ENCODE assay signal across 11 mouse cellular contexts in the genomic region with DNA sequence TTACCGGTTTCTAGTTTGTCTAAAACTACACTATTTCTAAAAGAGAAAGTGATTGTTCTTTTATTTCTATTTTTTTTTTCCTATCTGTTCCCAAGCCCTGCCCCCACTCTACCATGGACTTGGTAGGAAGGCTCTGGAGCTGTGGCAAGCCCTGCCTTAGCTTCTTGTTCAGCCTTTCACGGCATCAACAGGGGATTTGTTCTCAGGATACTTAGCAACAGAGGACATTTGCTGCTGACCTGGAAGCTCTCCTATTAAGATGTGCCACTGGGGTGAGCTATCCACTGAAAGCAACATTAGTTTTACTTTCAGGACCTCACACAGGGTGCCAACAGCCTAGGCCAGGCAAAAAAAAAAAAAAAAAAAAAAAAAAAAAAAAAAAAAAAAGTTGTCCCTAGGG. TPM values are rescaled to one million over a fixed set of nuclear protein-coding genes. Genes with fewer than 3 reads are reported as not detected.
A peak's percentile ranks its signal among the peaks of the same experiment; 100 is the strongest.
DNase-seq lines count a peak whose midpoint lies in the region; ATAC-seq lines count a peak whose summit lies in the region.
"Had no signal": no experiment of that assay in that cellular context is flagged by ENCODE, and none has a peak within 500 bp of the region (broad histone marks: within the 10 kb centered on the region; RNA-seq: fewer than 3 reads in every experiment).

No protein-coding gene starts in this region.

- peak overlapping the region; percentile 55 for H3K9ac ChIP-seq in kidney, embryonic 16.5 days (replicated peaks; ENCODE audit: low read length)
- H3K9ac ChIP-seq in hindbrain, embryonic 16.5 days (ENCODE audit: low read depth, low read length): no peak overlapping the region
- H3K9ac ChIP-seq in neural tube, embryonic 15.5 days (replicated peaks): no peak overlapping the region
- H3K9ac ChIP-seq: intestine, embryonic 15.5 days; liver, embryonic 15.5 days had no signal

- peaks cover 86% of the 10 kb centered on the region for H3K27me3 ChIP-seq in kidney, embryonic 16.5 days (ENCODE audit: insufficient read depth, low read length)
- peaks cover 98% of the 10 kb centered on the region for H3K27me3 ChIP-seq in forebrain, embryonic 10.5 days (ENCODE audit: poor library complexity, severe bottlenecking)
- peaks cover 4% of the 10 kb centered on the region for H3K27me3 ChIP-seq in hindbrain, embryonic 16.5 days (replicated peaks; ENCODE audit: control insufficient read depth, insufficient read depth, low read length)
- H3K27me3 ChIP-seq in neural tube, embryonic 15.5 days (replicated peaks): peaks cover 19% of the 10 kb centered on the region

- peak overlapping the region; percentile 58 for H3K4me3 ChIP-seq in kidney, embryonic 16.5 days (ENCODE audit: low read length)
- peak overlapping the region; percentile 61 for H3K4me3 ChIP-seq in forebrain, embryonic 10.5 days
- peak overlapping the region; percentile 17 for H3K4me3 ChIP-seq in hindbrain, embryonic 16.5 days (ENCODE audit: low read length)
- H3K4me3 ChIP-seq in neural tube, embryonic 15.5 days (replicated peaks): no peak overlapping the region
- H3K4me3 ChIP-seq: intestine, embryonic 15.5 days; liver, embryonic 15.5 days had no signal

- no peaks in the 10 kb centered on the region for H3K9me3 ChIP-seq in kidney, embryonic 16.5 days (ENCODE audit: low read length)
- no peaks in the 10 kb centered on the region for H3K9me3 ChIP-seq in forebrain, embryonic 10.5 days
- no peaks in the 10 kb centered on the region for H3K9me3 ChIP-seq in hindbrain, embryonic 16.5 days (ENCODE audit: control insufficient read depth, low read length)
- no peaks in the 10 kb centered on the region for H3K9me3 ChIP-seq in neural tube, embryonic 15.5 days (replicated peaks)
- H3K9me3 ChIP-seq: intestine, embryonic 15.5 days; liver, embryonic 15.5 days had no signal

- H3K4me1 ChIP-seq in kidney, embryonic 16.5 days (ENCODE audit: insufficient read depth, low read length): peaks cover 18% of the 10 kb centered on the region
- peaks cover 89% of the 10 kb centered on the region for H3K4me1 ChIP-seq in forebrain, embryonic 10.5 days
- peaks cover 16% of the 10 kb centered on the region for H3K4me1 ChIP-seq in hindbrain, embryonic 16.5 days (ENCODE audit: control insufficient read depth, insufficient read depth, low read depth, low read length)
- peaks cover 41% of the 10 kb centered on the region for H3K4me1 ChIP-seq in neural tube, embryonic 15.5 days
- H3K4me1 ChIP-seq: liver, embryonic 15.5 days had no signal

- DNase-seq in kidney, adult 11 months: no peak
- DNase-seq in forebrain, embryonic 10.5 days (ENCODE audit: extremely low spot score, low spot score): no peak
- DNase-seq in gastrocnemius, postnatal 4 days (ENCODE audit: low spot score in 2 of 2): no peak
- DNase-seq in gastrocnemius, postnatal 25 days: no peak
- DNase-seq: cerebellum, adult 9-10 months had no signal

- peak overlapping the region; percentile 60 for H3K4me2 ChIP-seq in kidney, embryonic 16.5 days (replicated peaks; ENCODE audit: low read depth, low read length)
- H3K4me2 ChIP-seq in hindbrain, embryonic 16.5 days (ENCODE audit: low read length): peak overlapping the region; percentile 81
- H3K4me2 ChIP-seq in neural tube, embryonic 15.5 days: peak overlapping the region; percentile 78
- H3K4me2 ChIP-seq: intestine, embryonic 15.5 days; liver, embryonic 15.5 days had no signal

- 4% methylated on average over 2 of the region's 2 CpGs for WGBS in kidney, embryonic 16.5 days
- 3% methylated on average over 2 of the region's 2 CpGs for WGBS in forebrain, embryonic 10.5 days
- WGBS in hindbrain, embryonic 16.5 days: 12% methylated on average over 2 of the region's 2 CpGs
- WGBS in neural tube, embryonic 15.5 days: 7% methylated on average over 2 of the region's 2 CpGs

- no peaks in the 10 kb centered on the region for H3K36me3 ChIP-seq in kidney, embryonic 16.5 days (ENCODE audit: insufficient read depth, low read length)
- peaks cover 21% of the 10 kb centered on the region; the same call in 1 of the 2 replicates for H3K36me3 ChIP-seq in forebrain, embryonic 10.5 days (replicated peaks)
- no peaks in the 10 kb centered on the region for H3K36me3 ChIP-seq in hindbrain, embryonic 16.5 days (ENCODE audit: control insufficient read depth, insufficient read depth, low read length)
- no peaks in the 10 kb centered on the region for H3K36me3 ChIP-seq in neural tube, embryonic 15.5 days
- H3K36me3 ChIP-seq: intestine, embryonic 15.5 days; liver, embryonic 15.5 days had no signal

- no peak overlapping the region for H3K27ac ChIP-seq in kidney, embryonic 16.5 days (ENCODE audit: low read length)
- H3K27ac ChIP-seq in forebrain, embryonic 10.5 days: no peak overlapping the region
- no peak overlapping the region; the same call in 1 of the 2 replicates for H3K27ac ChIP-seq in hindbrain, embryonic 16.5 days (ENCODE audit: low read depth, low read length)
- 0 out of 2 replicates have a peak overlapping the region, but pooled peaks have one; percentile 45 for H3K27ac ChIP-seq in neural tube, embryonic 15.5 days (replicated peaks)
- H3K27ac ChIP-seq: intestine, embryonic 15.5 days; liver, embryonic 15.5 days had no signal

- no peak for ATAC-seq in kidney, embryonic 16.5 days (ENCODE audit: low FRiP score, low TSS enrichment)
- peak; percentile 66; the same call in 1 of the 2 replicates for ATAC-seq in hindbrain, embryonic 16.5 days
- ATAC-seq in neural tube, embryonic 15.5 days (ENCODE audit: low FRiP score): no peak
- ATAC-seq in CD4-positive, CD25-positive, alpha-beta regulatory T cell, adult 4 months: no peak
- ATAC-seq: intestine, embryonic 15.5 days had no signal

RNA-seq across cellular contexts. Expression of a gene that starts 15.4 kb away (rescaled TPM):
- polyA plus RNA-seq in kidney, embryonic 16.5 days (2015; fragmentation: Nextera tagmentation; extraction: Ambion mirVana): 7.6 and 8.4 TPM in 2 replicates
- polyA plus RNA-seq in forebrain, embryonic 10.5 days (2016; fragmentation: Nextera tagmentation; extraction: Ambion mirVana): 13.4 and 14.4 TPM in 2 replicates
- 8.4 and 9.5 TPM in 2 replicates for polyA plus RNA-seq in hindbrain, embryonic 16.5 days (2015; fragmentation: Nextera tagmentation; extraction: Ambion mirVana)
- 6.9 and 9.5 TPM in 2 replicates for polyA plus RNA-seq in neural tube, embryonic 15.5 days (2015; fragmentation: Nextera tagmentation; extraction: Ambion mirVana)
- total RNA-seq in gastrocnemius, postnatal 4 days (2021): under 1 TPM in 1 of 2 experiments, not detected in 1; 0.05 TPM
- not detected for total RNA-seq in gastrocnemius, postnatal 25 days (2021)
- under 1 TPM in 1 of 2 experiments, not detected in 1; 0.08 TPM for polyA plus RNA-seq in CD4-positive, CD25-positive, alpha-beta regulatory T cell, adult 4 months (2017; shearing (Covaris generic))
